ENCODE assay signal across 17 mouse cellular contexts in genomic region chr11:108798398-108798797, GRCm38 (mm10).
"Had no signal": no experiment of that assay in that cellular context is flagged by ENCODE, and none has a peak within 500 bp of the region (broad histone marks: within the 10 kb centered on the region; RNA-seq: fewer than 3 reads in every experiment).

No protein-coding gene starts in this region.

- H3K4me3 ChIP-seq: neural tube, embryonic 12.5 days; neural tube, embryonic 13.5 days; neural tube, embryonic 15.5 days; stomach, embryonic 15.5 days had no signal

- H3K9me3 ChIP-seq: neural tube, embryonic 12.5 days; neural tube, embryonic 13.5 days; neural tube, embryonic 15.5 days; stomach, embryonic 15.5 days had no signal

- H3K9ac ChIP-seq: neural tube, embryonic 12.5 days; neural tube, embryonic 13.5 days; neural tube, embryonic 15.5 days; stomach, embryonic 15.5 days had no signal

- DNase-seq: retina, postnatal 1 day; right cerebral cortex, adult 18-20 months; right cerebral cortex, postnatal 14 days; right cerebral cortex, postnatal 25 days; right cerebral cortex, postnatal 4 days; spleen, adult 18-20 months; thymus, adult 18-20 months; thymus, adult 2 months; thymus, postnatal 14 days; thymus, postnatal 25 days; thymus, postnatal 36 days; thymus, postnatal 4 days had no signal

- H3K4me1 ChIP-seq: neural tube, embryonic 12.5 days; neural tube, embryonic 13.5 days; neural tube, embryonic 15.5 days; stomach, embryonic 15.5 days had no signal

- H3K27ac ChIP-seq: neural tube, embryonic 12.5 days; neural tube, embryonic 13.5 days; neural tube, embryonic 15.5 days; stomach, embryonic 15.5 days; stomach, postnatal 0 days had no signal

- H3K27me3 ChIP-seq: neural tube, embryonic 12.5 days; neural tube, embryonic 13.5 days; neural tube, embryonic 15.5 days; stomach, embryonic 15.5 days had no signal

- H3K36me3 ChIP-seq: neural tube, embryonic 12.5 days; neural tube, embryonic 13.5 days; neural tube, embryonic 15.5 days; stomach, embryonic 15.5 days had no signal

- H3K4me2 ChIP-seq: neural tube, embryonic 12.5 days; neural tube, embryonic 13.5 days; neural tube, embryonic 15.5 days; stomach, embryonic 15.5 days had no signal
